Mouse (Mus musculus): ENCODE measurements around the gene Ube2g1.

Ube2g1 gene

GRCm38 (mm10) chr11:72606694-72607407 lies at the start of gene Ube2g1:
Ube2g1 (plus strand) TSS chr11:72607283.
- DNase-seq (ENCODE audit: low spot score) = peak; percentile 99

DNA sequence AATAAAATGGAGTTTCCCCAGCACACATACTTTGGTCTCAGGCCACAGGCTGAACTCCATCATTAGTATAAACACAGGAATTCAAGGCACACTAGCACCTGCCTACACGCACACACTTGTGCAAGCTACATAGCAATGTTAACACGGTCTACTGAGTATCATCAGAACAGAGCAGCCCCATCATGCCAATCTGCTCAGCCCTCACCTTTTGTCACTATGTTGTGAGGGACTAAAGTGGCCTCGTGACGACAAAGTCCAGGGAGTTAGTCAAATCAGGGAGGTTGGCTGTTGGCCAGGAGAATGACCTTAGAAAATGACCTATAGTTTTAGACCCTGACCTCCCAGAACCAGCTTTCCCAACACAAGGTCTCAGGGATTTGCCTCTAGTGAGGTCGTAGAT lies 48.9 kb upstream of the Ube2g1 start:
- peak; percentile 41 for DNase-seq (ENCODE audit: low spot score)

DNA sequence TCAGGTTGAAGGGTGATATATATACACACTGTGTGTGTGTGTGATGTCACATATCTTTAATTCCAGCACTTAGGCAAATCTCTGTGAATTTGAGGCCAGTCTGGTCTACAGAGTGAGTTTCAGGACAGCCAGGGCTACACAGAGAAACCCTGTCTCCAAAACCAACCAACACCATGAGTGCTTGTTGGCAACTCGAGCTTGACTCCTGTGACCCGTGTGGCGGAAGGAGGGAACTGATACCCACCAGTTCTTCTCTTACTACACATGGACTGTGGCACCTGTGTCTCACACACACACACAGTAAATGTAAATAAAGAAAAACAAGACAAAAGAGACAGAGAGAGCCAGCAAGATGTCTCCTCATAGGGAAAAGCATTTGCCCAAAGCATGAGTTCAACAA lies 46.4 kb upstream of the Ube2g1 start:
- no peak for DNase-seq (ENCODE audit: low spot score)

GRCm38 (mm10) chr11:72564232-72564807 lies 42.8 kb upstream of the Ube2g1 start:
- DNase-seq (ENCODE audit: low spot score) = no peak

DNA sequence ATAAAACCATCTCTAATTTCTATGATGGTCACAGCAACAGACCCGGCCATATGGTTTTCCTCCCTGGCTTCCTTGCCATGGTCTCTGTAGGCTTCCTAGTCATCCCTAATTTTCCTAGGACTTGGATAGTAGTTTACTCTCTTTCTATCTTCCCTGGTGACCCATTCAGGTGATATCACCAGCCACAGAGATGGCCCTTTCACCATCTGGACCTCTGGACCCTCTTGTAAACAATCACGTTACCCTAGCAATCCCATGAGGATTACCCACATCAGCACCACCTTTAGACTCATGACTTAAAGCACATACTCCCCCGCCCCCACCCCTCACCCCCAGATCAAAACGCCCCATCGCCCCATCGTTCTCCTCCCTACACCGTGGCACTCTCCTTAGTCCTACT lies 40.8 kb upstream of the Ube2g1 start:
- no peak for DNase-seq (ENCODE audit: low spot score)

DNA sequence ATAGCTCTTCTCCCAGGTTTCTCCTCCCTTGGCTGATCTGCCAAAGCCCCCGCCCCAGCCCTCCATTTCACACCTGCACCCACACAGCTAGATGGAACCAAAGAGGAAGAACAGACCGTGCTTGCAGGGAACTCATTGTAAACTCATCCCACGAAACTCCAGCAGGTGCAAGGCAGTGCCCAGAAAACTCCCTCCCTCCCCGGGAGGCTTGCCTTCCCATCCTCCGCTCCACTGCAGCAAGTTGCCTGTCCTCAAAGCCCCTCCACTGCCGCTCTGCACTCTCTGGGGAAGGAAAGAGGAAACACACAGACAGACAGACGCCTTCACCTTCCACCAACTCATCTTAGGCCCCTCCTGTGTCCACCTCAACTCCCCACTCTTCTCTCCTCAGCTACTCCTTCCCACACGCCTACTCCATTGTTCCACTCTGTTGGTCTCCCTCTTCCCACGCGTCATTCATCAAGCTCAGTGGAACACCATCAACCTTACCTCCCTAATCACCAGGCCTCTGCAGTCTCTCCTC lies 40.2 kb upstream of the Ube2g1 start:
- no peak for DNase-seq (ENCODE audit: low spot score)

- DNase-seq (ENCODE audit: low spot score) = no peak
These were observed 38.0 kb upstream of the Ube2g1 start for GRCm38 (mm10) chr11:72569051-72569450.

- no peak for DNase-seq (ENCODE audit: low spot score)
These were observed 37.3 kb upstream of the Ube2g1 start for GRCm38 (mm10) chr11:72569671-72570318.

- DNase-seq (ENCODE audit: low spot score) = peak; percentile 78
These were observed 36.6 kb upstream of the Ube2g1 start for GRCm38 (mm10) chr11:72570319-72570979.

GRCm38 (mm10) chr11:72573819-72574218 lies 33.3 kb upstream of the Ube2g1 start:
- no peak for DNase-seq (ENCODE audit: low spot score)

- DNase-seq (ENCODE audit: low spot score) = no peak
These were observed 31.0 kb upstream of the Ube2g1 start for GRCm38 (mm10) chr11:72576111-72576465.

- DNase-seq (ENCODE audit: low spot score) = no peak
These were observed 30.4 kb upstream of the Ube2g1 start for GRCm38 (mm10) chr11:72576466-72577351.

- DNase-seq (ENCODE audit: low spot score) = no peak
These were observed 28.6 kb upstream of the Ube2g1 start for GRCm38 (mm10) chr11:72578471-72578870.

DNA sequence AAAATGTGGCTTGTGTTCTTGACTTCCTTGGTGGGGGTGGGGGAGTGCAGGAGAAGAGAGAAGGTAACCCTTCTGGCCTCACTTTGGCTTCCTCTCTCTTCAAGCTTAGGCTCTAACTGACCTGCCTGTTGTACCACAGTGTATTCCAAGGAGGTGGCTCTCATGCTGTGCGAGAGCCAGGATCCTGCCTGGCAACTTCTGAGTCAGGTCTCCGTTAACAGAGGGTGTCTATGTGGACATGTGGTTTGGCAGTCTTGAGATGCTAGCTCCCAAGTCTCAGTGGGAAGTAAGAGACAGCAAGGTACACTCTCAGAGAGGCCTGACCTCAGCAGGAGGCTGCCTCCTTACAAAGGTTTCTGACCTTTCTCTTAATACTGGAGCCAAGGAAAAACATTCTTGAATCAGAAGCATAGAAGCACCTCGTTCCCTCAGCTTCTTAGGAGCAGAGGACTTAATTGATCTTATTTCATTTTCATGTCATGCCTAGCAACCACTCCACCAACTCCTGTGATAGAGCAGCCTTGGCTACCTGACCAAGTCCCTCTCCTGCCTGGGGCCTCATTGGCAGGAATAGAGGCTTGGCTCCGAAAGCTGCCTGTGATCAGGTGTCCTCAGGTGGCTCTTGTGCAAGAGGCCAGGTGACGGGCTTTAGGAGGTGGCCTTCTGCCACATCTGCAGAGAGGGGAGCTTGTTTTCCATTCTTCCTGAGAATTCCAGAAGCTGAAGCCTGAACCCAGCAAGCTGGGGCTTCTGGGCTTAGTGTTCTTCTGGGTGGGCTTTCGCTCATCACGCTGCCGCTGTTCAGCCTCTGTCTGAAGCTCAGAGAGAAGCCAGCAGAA lies 25.3 kb upstream of the Ube2g1 start:
- DNase-seq (ENCODE audit: low spot score) = no peak

GRCm38 (mm10) chr11:72582448-72582705 lies 24.7 kb upstream of the Ube2g1 start:
- DNase-seq (ENCODE audit: low spot score) = no peak

DNA sequence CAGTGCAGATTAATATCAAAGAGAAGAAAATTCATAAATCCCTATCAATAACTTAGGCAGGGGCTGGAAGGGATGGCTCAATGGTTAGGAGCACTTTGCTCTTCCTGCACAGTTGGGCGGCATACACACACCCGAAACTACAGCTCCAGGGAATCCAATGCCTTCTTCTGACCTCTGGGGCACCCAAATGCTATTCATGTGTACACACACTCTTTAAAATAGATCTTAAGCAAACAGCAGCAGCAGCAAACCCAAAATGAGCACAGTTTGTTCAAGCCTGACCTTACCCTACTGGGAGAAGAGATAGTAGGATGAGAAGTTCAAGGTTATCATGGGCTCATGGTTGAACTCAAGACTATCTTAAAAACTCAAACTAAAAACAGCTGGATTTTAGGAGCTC lies 24.0 kb upstream of the Ube2g1 start:
- no peak for DNase-seq (ENCODE audit: low spot score)

- DNase-seq (ENCODE audit: low spot score) = no peak
These were observed 20.5 kb upstream of the Ube2g1 start for GRCm38 (mm10) chr11:72586570-72586969.

DNA sequence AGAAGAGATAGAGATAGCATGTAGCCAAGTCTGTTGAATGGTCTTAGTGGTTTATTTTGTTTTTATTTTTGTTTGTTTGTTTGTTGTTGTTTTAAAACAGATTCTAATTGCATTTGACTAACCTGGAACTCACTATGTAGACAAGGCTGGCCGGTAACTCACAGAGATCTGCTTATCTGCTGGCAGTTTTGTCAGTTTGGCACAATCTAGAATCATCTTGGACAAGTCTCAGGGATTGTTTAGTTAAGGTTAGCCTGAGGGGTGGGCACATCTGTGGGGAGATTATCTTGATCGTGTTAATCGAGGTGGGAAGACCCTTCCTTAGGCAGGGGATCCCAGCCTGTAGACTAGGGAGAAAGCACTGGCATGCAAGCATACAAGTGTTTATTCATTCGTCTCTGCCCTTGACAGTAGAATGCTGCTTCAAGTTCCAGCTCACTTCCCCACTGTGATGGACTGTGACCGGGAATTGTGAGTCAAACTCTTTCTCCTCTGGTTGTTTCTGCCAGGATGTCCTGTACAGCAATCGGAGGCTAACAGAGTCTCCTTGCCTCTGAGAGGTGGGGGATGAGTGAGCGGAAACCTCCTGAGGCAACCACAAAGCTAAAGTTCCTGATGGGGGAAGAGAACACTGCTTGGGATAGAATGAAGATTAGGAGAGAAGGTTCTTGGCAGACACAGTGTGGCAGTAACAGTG lies 19.4 kb upstream of the Ube2g1 start:
- DNase-seq (ENCODE audit: low spot score) = no peak

- no peak for DNase-seq (ENCODE audit: low spot score)
These were observed 11.9 kb upstream of the Ube2g1 start for GRCm38 (mm10) chr11:72595010-72595737.

DNA sequence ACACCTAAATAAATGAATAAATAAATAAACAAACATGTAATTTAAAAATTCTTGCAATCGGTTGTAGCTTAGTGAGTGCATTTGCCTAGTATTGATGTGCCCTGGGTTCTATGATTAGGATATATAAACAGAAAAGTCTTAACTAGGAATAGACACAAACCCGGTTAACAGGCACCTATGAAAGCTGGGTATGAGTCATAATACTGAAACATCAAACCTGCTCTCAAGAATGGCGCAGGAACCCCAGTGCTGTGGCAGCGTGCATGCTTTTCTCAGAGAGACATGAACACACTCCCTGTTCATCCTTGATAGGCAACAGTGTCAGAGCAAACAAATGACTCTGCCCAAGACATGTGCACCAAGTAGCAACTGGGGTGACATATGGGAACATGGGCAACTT lies 9.3 kb upstream of the Ube2g1 start:
- DNase-seq (ENCODE audit: low spot score) = no peak
